Mouse (Mus musculus) ES-Bruce4 (cell line): ENCODE results near the gene Rassf4. TPM values are rescaled to one million over a fixed set of nuclear protein-coding genes. Genes with fewer than 3 reads are reported as not detected.

ENCODE experiments used
- H3K27ac ChIP-seq: 2 replicates; pipeline ENCODE4 v1.5.1; 2012; ENCODE audit warnings: low read length, inconsistent platforms; ENCODE audit not compliant: insufficient read depth
- H3K27me3 ChIP-seq: 2 replicates; pipeline ENCODE4 v1.6.1; 2012; ENCODE audit warnings: mild to moderate bottlenecking, low read length, inconsistent platforms; ENCODE audit not compliant: control insufficient read depth, poor library complexity, insufficient read depth, severe bottlenecking
- H3K36me3 ChIP-seq: 2 replicates; pipeline ENCODE4 v1.6.1; 2012; ENCODE audit warnings: inconsistent platforms, mild to moderate bottlenecking, low read length, moderate library complexity; ENCODE audit not compliant: control insufficient read depth, poor library complexity, insufficient read depth, severe bottlenecking
- H3K4me1 ChIP-seq: one replicate; pipeline ENCODE4 v1.8.1; 2011; ENCODE audit warnings: low read length; ENCODE audit not compliant: control insufficient read depth, insufficient read depth
- H3K4me3 ChIP-seq: 2 replicates; pipeline ENCODE4 v1.5.1; 2011; ENCODE audit warnings: low read depth, mild to moderate bottlenecking, low read length
- H3K9ac ChIP-seq: 2 replicates; pipeline ENCODE4 v1.6.1; 2012; ENCODE audit warnings: low read depth, mild to moderate bottlenecking, inconsistent platforms; ENCODE audit not compliant: poor library complexity, severe bottlenecking
- H3K9me3 ChIP-seq: replicated peaks from 2 replicates; pipeline ENCODE4 v1.6.1; 2012; ENCODE audit warnings: mild to moderate bottlenecking, low read length, inconsistent platforms; ENCODE audit not compliant: control insufficient read depth, poor library complexity, insufficient read depth, severe bottlenecking
- CTCF ChIP-seq: IDR thresholded peaks from one replicate; pipeline ENCODE4 v1.8.1; 2011; ENCODE audit warnings: low read depth, low read length
- EP300 ChIP-seq: IDR thresholded peaks from 2 replicates; pipeline ENCODE4 v1.6.1; 2011; ENCODE audit warnings: low read depth, low read length; ENCODE audit not compliant: insufficient read depth
- POLR2A ChIP-seq: IDR thresholded peaks from one replicate; pipeline ENCODE4 v1.8.1; 2011; ENCODE audit warnings: low read length; ENCODE audit not compliant: insufficient read depth
- polyA plus RNA-seq: library from polyadenylated mRNA; stranded (reverse); fragments of >200 nt; gene quantifications from 2 replicates; pipeline ENCODE4 v1.2.4, GENCODE M21; 2011; ENCODE audit warnings: low read depth; ENCODE audit not compliant: missing spikeins, insufficient read depth, insufficient read length

The Rassf4 gene
- polyA plus RNA-seq, 1 experiment, result 4.1 TPM

DNA sequence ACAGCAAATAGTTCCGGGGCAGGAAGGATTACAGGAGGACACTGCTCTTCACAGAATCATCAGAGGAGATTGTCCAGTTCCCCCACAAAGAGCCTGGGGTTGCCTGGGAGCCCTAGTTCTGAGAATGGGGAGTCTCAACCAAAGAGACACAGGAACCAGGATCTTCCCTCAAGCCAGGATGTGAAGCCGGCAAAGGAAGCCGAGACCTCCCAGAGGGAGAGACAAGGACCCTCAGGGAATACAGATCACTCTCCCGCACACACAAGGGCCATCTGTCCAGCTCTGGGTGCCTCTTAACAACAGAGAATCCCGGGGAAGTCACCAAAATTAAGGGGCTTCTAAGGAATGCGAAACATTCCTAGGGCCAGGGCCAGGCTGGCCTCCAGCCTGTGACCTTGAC, 3.6 kb upstream of the Rassf4 start:
- TF ChIP-seq CTCF (no peak), POLR2A (no peak), EP300 (no peak)
- Histone ChIP-seq H3K4me3 (no peak overlapping the region), H3K36me3 (no peaks in the 10 kb centered on the region), H3K27ac (no peak overlapping the region), H3K4me1 (no peaks in the 10 kb centered on the region), H3K9ac (no peak overlapping the region), H3K9me3 (no peaks in the 10 kb centered on the region), H3K27me3 (no peaks in the 10 kb centered on the region)

DNA sequence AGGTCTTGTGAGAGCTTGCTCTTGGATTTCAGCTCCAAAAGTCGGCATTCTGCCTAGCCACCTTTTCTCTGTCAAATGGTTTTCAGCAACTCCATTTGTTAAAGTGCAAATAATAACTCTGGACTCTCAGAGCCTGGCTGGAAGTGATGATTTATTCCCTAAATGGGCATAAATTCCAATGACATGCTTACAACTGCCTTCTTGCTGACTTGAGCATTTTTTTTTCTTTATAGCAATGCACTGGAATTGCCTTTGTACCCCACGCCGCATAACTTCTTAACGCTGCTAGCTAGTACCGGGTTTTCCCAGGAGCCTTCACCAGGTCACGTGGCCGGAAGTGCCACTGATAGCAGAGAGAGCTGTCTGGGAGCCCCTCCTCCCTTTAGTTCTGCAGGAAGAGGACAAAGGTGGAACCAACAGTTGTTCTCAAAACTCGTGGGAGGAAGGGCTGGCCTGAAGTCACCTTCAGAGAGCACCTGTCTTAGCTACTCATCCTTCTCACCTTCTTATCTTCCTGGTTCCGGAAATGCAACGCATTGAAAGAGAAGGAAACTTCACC, 2.7 kb upstream of the Rassf4 start:
- no peaks in the 10 kb centered on the region for H3K27me3 ChIP-seq
- H3K4me1 ChIP-seq, result no peaks in the 10 kb centered on the region
- H3K4me3 ChIP-seq, result no peak overlapping the region
- TF ChIP-seq POLR2A (no peak), EP300 (no peak), CTCF (no peak)
- H3K27ac ChIP-seq, result no peak overlapping the region
- no peaks in the 10 kb centered on the region for H3K36me3 ChIP-seq
- no peaks in the 10 kb centered on the region for H3K9me3 ChIP-seq
- no peak overlapping the region for H3K9ac ChIP-seq

DNA sequence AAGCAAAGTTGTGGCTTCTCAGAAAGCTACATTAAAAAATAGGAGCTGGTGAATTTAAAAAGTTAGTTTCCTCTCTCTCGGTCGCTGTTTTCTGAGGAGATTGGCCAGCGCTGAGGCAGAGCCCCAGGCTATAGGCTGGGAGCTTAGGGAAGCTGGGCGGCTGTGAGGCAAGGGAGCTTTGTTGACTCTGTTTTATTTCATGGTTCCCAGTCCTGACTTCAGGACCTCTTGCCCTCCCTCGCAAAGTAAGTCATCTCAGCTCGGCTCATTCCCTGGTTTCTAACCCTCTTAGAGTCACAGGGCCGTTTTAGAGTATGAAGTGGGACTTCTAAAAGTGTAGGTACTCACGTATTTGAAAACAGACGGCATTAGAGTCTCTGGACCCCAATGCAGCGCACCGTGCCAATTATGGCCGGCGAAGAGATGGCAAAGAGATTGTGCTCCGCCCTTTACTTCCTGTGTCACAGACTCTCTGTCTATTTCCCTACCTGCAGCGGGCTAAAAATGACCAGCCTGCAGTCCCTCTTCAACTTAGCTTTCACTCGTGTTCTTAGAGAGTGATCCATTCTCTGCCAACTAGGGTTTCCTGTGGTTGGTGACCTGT, 633 bp upstream of the Rassf4 start:
- Histone ChIP-seq H3K9ac (0 out of 2 replicates have a peak overlapping the region, but pooled peaks have one; percentile 11), H3K4me1 (no peaks in the 10 kb centered on the region), H3K9me3 (no peaks in the 10 kb centered on the region), H3K4me3 (peak overlapping the region; percentile 65; the same call in 1 of the 2 replicates), H3K36me3 (no peaks in the 10 kb centered on the region), H3K27ac (no peak overlapping the region), H3K27me3 (no peaks in the 10 kb centered on the region)
- TF ChIP-seq POLR2A, result no peak
- TF ChIP-seq EP300, result no peak
- TF ChIP-seq CTCF, result no peak

DNA sequence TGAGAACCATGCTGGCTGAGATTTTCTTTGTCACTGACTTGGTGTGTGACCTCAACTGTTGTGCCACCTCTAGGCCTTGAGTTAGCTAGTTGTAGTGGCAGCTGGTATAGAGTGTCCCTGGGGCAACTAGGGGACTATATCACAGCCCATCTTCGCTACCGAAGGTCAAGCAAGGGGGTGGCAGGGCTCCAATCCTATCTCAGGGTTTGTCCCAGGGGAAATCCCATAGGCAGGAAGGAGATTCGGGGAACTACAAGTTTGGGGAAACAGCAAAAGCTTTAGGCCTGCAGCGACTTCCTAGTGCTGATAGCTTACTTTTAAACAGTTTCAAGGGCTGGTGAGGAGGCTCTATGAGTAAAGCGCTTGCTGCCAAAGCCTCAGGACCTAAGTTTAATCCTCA, 1.4 kb downstream of the Rassf4 start:
- Histone ChIP-seq H3K36me3 (no peaks in the 10 kb centered on the region), H3K4me3 (no peak overlapping the region), H3K27me3 (no peaks in the 10 kb centered on the region), H3K9me3 (no peaks in the 10 kb centered on the region), H3K4me1 (peaks cover 1% of the 10 kb centered on the region), H3K9ac (no peak overlapping the region), H3K27ac (no peak overlapping the region)
- TF ChIP-seq EP300, result no peak
- TF ChIP-seq POLR2A, result no peak
- no peak for TF ChIP-seq CTCF

DNA sequence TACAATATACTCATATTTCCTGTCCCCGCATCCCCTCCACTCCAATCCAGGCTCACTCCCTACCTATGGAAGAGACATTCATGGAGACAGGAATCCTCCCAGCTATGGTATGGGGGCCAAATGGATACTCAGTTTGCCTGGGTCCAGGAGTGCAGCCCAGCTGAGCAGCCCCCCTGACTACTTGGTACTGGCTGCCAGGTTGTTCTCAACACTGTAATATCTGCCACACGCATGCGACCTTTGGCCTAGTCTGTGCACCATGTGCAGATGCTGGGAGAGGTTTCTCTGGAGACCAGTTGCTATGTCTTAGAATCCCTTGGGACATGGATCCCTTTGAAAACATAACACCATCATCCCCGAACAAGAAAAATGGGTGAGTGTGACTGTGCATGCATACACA, 2.0 kb downstream of the Rassf4 start:
- Histone ChIP-seq H3K9ac (no peak overlapping the region), H3K27me3 (no peaks in the 10 kb centered on the region), H3K36me3 (no peaks in the 10 kb centered on the region), H3K4me3 (no peak overlapping the region), H3K9me3 (no peaks in the 10 kb centered on the region), H3K27ac (no peak overlapping the region), H3K4me1 (peaks cover 1% of the 10 kb centered on the region)
- TF ChIP-seq EP300 (no peak), POLR2A (no peak), CTCF (no peak)

DNA sequence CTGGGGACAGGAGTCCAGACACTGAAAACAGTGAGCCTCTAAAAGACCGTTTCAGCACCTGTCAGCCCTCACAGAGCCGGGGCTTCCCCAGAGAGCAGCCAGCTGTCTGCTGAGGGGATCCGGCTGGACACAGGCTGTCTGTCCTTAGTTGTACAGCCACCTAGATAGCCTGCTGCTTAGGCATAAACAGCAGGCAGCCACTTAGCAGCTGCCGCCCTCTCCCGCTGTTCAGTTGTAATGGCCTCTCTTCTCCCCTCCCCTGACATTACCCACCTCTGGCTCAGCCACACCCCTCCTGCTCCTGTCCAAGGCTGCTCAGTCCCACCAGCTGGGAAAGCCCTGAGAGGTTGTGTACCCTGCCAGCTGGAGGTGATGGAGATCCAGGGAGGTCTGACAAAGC, 2.7 kb downstream of the Rassf4 start:
- Histone ChIP-seq H3K27ac (no peak overlapping the region), H3K27me3 (no peaks in the 10 kb centered on the region), H3K4me3 (no peak overlapping the region), H3K36me3 (no peaks in the 10 kb centered on the region), H3K4me1 (peaks cover 1% of the 10 kb centered on the region), H3K9me3 (no peaks in the 10 kb centered on the region), H3K9ac (no peak overlapping the region)
- TF ChIP-seq CTCF (no peak), POLR2A (no peak), EP300 (peak; percentile 57; the same call in 1 of the 2 replicates)
